Mouse (Mus musculus): ENCODE results near the gene Mrpl9. TPM values are rescaled to one million over a fixed set of nuclear protein-coding genes. Genes with fewer than 3 reads are reported as not detected.

Mrpl9 gene
- total RNA-seq (2021), result 10 to 100 TPM; 42.3 to 54.0 TPM
- long read RNA-seq, experiment 1, transcript Mrpl9-201 (7 exons, 1,612 nt), result major isoform, 63 of 81 reads
- long read RNA-seq, experiment 1, partial matches to known transcripts, result 8 of 81 reads
- long read RNA-seq, experiment 1, other reads (novel, unspliced or antisense), result 10 of 81 reads
- long read RNA-seq, experiment 2, transcript Mrpl9-201 (7 exons, 1,612 nt), result major isoform, 66 of 74 reads
- long read RNA-seq, experiment 2, partial matches to known transcripts, result 2 of 74 reads
- long read RNA-seq, experiment 2, other reads (novel, unspliced or antisense), result 6 of 74 reads

DNA sequence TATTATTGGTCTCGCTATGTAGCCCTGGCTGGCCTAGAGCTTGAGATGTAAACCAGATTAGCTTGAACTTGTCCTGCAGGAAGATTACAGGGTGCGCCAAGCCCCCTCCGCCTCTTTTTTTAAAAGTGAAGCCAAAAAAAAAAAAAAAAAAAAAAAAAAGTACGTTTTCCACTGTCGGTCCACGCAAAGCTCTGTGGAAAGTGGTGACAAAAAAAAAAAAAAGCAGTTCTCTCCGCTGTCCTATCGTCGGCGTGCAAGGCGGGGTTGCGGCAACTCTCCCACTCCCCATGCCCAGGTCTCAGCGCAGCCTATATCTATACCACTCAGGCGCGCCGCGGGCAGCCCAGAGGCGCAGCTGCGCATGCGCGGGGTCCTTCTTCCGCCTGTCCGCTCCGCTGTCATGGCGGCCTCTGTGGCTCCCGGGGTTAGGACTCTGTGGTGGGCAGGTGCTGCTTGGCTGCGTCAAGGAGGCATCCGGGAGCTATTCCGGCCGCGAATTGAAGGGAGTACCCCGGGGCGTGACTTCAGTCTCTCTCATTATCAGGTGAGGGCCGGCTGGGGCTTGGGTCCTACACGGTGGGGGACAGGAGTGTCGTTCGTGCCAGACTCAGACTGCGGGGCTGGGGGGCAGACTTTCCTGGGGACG is at the start of gene Mrpl9:
Mrpl9 (plus strand) TSS at position 368 of the 646 bp plus-strand sequence.
- peak; percentile 97 for DNase-seq

DNA sequence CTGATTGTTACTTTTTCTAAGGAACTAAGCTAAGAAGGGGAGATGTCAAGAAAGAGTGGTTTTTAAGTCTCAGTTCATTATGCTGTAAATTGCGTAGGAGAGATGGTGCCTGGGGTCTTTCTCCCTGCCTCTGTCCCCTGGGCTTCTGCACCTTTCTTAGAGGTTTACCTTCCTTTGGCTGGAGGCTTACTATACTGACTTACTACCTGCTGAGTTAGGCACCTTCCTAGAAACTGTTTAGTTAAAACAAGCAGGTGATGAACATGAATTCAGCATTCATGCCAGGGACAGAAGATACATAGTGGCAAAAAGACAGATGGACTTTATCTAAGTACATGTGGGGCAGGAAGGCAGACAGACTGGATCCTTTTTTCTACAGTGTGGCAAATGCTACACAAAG is 46.8 kb upstream of the Mrpl9 start:
- DNase-seq, result no peak

DNA sequence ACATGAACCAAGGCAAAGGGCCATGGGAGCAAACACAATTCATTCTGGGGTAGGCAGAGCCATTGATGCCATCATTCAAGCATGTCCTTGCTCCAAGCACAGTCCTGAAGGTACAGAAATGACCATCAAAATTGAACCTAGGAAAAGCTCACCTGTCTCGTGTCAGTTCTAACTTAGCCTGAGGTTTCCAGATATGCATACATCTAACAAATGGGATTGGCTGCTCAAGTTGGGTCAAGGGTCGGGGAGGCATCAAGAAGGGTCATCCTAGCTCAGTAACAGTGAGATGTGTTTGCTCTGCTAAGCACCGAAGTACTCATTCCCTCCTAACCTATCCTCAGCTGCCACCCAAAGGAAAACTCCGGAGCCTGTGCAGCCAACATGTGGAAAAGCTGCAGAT is 46.3 kb upstream of the Mrpl9 start:
- no peak for DNase-seq

DNA sequence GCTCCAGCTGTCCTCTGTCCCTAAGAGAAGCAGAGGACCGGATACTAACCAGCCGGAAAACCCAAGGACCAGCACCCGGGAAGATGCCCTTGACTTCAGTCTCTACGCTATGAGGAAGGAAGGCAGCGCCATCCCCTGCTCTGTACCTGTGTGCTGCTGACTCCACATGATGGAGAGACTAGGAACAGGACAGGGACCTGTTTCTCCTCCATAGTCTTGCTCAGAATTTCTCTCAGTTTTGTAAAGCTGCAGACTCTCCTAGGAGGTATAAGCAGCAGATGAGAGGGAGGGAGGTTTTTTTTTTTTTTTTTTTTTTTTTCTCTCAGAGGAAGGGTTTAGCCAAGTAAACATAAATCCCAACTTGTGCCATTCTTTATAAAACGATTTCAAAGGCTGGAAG is 44.9 kb upstream of the Mrpl9 start, which contains the start of gene Lingo4:
Lingo4 (plus strand) TSS at position 301 of the 400 bp plus-strand sequence.
- DNase-seq, result no peak

DNA sequence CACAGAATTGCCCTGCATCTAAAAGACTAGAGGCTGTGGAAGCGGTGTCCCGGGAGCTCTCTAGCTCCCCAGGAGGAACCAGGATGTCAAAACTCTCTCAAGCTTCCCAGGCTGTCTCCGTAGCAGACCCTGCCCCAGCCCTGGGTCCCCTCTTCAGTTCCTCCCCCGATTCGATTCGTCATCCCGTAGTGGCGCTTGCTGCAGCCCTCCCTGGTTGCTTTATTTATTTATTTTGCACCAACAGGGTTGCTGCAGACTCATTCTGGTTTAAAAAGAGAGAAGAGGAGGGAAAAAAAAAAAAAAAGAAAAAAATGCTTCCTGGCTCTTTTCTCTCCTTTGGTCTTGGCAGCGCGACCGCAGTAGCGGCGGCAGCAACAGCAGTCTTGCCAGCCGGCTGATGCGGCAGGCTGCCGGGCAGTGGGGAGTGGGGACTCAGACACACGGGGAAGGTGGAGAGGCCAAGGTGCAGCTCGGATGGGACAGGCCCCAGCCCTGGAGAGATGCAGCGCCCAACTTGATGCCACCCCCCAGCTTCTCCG is 44.1 kb upstream of the Mrpl9 start:
- DNase-seq, result no peak

DNA sequence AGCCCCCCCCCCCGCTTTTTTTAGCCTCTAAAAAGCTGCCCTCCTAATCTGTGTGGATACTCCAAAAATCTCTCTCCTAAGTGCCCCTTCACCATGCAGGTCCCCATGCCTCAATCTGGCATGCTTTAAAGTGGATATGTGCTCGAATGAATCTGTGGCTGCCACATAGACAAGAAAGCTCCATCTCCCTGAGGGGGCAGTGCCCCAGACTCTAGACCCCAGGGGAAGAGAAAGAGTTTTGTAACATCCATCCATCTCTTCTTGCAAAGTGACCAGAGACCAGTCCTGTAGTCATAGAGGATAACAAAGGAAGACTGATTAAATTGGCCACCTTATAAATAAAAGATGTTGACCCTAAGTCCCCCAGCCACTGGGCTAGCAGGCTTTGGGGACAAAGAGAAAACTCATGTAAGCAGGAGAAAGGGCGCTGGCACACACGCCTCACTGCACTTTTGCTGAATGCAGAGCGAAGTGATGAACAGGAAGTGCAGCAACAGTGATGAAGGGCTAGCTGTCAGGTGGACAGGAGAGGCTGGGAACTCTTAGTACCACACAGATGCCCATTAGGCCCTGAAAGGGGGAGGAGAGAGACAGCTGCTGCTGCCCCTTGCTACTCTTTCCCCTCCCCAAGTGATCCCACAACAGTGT is 43.3 kb upstream of the Mrpl9 start:
- DNase-seq, result no peak

DNA sequence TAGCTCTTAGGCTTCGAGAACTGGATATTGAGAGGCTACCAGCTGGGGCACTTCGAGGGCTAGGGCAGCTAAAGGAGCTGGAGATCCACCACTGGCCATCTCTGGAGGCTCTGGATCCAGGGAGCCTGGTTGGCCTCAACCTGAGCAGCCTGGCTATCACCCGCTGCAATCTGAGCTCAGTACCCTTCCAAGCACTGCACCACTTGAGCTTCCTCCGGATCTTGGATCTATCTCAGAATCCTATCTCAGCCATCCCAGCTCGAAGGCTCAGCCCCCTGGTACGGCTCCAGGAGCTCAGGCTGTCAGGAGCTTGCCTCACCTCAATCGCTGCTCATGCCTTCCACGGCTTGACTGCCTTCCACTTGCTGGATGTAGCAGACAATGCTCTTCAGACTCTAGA is 40.7 kb upstream of the Mrpl9 start:
- DNase-seq, result no peak

DNA sequence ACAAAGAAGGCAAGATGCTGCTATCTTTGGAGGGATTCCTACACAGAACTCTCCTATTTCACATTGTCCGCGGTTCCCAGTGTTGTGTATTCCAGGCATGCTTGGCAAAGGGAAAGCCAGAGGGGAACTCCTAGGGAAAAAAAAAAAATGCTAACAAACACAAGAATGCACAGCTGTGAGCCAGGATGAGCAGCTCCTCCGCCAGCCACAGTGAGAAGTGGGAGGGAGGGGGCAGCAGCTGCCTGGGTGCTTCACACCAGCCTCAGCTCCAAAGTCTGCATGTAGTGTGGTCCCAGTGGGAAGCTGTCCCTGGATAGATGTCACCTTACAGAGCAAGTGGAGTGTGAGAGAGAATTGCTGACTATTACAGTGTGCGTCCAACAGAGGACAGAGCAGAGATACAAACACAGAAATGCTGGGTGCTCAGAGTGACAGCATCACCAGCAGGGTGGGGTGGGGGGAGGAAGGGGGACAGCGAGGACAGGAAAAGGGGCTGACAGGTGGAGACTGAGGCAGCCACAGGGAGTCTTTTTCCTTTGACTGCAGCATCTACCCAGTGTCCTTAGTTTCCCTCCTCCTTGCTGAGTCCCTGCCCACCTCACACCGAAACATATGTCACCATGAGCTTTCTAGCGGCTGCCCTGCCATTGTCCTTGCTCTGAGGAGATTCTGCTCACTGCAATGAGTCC is 38.6 kb upstream of the Mrpl9 start:
- DNase-seq, result no peak

DNA sequence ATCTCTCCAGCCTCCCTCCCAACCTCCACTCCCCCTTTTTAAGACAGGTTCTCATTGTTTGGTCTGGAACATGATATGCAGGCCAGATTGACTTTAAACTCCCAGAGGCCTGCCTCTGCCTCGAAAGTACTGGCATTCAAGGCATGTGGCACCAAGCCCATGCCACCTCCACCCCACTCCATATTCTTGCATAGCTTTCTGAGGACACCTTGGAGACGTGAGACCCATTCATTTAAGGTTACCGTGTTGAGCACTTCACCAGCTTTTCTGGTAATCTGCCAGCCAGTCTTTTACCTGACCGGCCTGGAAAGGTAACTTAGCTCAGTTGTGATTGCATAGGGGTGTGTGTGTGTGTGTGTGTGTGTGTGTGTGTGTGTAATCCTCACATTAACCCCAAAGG is 37.6 kb upstream of the Mrpl9 start:
- DNase-seq, result no peak

DNA sequence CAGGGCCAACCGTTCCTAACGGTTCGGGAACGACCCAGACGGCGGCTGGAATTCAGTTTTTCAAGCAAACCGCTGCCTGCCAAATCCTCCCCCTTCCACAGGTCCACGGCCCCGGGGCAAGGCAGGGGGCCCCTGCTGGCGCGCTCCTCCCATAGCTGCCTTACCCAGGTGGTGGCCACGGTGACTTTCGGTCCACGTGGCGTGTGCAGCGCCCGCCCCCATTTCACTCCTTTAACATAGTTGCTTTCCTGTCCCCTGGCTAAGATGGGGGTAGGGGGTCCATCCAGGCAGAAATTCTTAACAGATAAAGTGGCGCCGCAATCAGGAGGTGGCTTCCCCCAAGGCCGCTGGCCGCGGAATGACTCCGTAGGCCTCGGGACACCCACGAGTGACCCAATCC is 30.6 kb upstream of the Mrpl9 start:
- peak; percentile 17 for DNase-seq

DNA sequence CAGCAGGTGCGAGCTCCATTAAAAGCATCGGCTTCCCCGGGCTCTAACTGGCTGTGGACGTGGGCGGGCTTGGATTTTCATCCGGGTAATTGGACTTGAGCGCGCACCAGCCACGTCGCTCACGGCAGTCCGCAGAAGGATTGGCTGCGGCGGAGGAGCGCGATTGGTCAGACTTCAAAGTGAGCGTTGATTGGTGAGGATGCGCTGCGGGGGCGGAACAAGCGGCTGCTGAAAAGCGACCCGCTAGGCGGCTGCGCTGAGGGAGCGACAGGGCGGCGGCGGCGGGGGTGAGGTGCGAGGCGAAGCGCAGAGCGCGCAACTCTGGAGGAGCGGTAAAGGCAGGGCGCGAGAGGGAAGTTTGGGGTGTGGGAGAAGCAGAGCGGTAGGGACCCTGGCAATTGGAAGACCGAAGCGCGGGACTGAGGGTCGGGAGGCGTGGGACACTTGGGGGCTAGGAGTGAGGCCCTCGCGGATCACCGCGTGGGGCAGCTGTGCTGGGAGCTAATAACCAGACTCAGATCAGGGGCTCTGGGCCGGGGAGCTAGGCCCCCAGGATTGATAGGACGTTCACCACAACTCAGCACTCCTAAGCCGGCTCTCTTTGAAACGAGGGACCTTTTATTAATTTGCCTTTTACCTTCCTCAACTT is 30.0 kb upstream of the Mrpl9 start, which contains the start of gene Tdrkh:
Tdrkh (plus strand) TSS at position 243 of the 649 bp plus-strand sequence.
- DNase-seq, result peak; percentile 92

DNA sequence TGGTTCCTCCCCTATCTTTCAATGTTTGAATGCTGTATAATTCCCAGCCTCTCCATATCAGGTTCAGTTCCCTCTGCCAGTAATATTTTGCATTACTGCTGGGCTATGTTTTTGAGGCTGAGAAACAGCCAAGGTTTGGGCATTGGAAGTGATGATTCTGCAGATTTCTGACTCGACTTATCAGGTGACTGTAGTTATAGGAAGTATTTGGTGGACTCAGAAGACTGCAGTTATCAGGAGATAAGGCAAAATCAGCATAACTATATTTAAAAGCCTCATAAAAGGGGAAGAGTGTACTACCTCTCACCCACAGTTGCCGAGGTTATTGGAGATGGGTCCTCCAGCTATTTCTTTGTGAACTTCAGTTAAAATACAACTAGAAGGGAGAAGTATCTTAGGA is 12.1 kb upstream of the Mrpl9 start:
- DNase-seq, result no peak

DNA sequence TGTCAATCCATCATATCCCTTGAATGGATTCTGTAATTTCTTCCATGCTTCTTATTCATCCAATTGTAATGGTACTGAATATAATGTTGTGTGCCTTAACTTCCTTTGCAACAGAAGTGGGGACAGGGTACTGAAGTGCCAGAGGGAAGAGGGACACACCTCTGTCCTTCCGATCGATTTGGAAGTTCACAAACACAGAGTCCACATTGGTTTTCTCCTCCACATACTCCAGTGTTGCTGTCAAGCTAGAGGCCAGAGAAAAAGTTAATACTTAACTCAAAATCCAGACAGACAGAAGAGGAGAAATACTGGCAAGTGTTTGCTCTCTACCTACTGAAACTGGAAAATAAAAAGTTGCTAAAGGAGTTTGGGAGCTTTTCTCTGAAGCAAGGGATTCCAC is 8.8 kb upstream of the Mrpl9 start:
- DNase-seq, result no peak

DNA sequence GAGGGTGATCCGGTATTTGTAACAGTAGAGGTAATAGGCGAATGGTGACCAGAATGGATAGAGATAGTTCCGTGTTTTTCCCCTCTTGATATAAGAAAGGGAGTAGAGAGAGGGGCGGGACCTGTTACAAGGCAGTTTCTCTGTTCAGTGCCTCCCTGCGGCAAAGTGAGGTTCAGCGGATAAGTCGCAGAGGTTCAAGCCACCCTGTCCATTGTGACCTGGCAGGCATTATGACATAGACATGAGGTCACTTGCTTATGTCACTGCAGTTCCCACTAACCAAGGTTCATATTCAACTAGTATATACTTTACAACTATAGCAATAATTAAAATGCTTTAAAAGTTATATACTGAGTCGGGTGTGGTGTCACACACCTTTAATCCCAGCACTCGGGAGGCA is 6.7 kb upstream of the Mrpl9 start:
- no peak for DNase-seq

DNA sequence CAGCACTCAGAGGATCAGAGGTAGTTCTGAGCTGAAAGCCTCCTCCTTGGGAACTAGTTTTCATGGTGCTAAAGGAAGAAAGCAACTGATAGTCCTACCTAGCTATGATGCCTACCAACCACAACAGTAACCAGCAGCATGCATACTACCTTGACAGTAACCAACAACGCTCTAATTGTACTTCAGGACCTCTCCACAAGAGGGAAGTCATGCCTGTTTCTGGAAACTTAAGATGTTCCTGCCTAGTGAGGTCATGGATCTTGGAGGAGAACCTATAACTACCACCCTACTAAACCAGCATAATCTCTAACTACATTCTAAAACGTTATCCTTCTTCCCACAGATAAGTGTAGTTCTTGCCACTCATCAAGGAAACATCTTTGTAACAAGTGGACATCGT is 1.9 kb upstream of the Mrpl9 start:
- DNase-seq, result no peak

DNA sequence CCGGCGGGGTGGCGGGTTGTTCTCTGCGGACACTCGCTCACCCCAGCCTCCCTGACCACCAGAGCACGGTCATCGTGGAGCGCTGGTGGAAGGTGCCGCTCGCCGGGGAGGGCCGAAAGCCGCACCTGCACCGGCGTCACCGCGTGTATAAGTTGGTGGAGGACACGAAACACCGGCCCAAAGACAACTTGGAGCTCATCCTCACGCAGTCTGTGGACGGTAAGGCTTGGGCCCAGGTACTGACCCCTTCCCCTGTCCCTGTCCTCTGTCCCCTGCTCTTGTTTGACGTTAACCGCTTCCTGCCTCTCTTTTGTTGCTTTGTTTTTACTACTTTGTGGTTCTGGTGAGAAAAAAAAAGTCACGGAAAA is 463 bp downstream of the Mrpl9 start, which contains the start of gene Oaz3:
Oaz3 (minus strand) TSS at position 319 of the 368 bp plus-strand sequence.
- DNase-seq, result no peak

DNA sequence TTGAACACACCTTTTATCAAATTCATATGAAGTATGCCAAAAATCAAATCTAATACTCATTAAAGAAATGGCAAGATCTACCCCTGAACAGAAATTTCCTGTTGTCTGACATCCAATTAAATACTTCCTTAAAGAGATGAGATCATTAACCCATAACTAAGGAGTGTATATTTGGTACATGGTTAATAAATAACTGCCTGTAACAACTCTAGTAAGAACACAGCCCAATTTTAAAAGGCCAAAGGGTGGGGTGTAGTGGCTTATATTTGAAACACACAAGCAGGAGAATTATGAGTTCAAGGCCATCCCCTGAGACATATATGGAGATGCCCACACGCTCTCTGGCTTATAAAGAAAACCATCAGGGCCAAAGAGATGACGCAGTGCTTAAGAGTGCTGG is 6.3 kb downstream of the Mrpl9 start:
- no peak for DNase-seq

DNA sequence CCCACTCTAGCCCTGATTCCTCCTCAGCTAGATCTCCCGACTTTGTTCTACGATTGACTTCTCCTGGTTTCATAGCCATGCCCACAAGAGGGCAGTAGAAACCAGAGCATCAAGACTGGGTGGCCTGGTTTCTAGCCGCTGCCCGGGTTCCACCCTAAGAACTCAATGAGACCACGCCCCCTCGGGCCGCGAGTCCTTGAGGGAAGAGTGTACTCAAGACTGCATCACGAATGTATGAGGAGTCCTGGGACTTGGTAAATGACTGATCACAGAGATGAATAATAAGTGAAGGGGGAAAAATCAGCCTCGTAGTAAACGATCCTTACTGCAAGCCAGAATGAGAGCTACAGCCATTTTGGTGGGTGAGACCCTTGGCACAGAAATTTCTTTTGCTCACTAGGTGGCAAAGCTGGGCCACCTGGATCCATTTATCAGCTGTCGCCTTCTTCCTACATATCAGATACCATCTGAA is 13.4 kb downstream of the Mrpl9 start:
- DNase-seq, result peak; percentile 75

DNA sequence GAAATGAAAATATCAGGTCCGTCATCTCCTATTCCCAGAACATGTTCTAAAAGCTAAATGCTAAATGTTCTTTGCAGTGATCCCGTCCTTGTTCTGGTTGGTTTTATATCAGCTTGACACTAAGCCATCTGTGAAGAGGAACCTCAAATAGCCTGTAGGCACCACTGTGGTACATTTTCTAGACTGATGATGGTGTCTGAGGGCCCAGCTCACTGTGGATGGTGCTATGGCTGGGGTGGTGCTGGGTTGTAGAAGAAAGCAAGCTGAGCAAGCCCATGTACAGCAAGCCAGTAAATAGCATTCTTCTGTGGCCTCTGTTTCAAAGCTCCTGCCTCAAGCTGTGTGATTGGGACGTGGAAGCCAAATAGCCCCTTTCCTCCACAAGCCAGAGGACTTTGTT is 13.9 kb downstream of the Mrpl9 start:
- DNase-seq, result no peak

DNA sequence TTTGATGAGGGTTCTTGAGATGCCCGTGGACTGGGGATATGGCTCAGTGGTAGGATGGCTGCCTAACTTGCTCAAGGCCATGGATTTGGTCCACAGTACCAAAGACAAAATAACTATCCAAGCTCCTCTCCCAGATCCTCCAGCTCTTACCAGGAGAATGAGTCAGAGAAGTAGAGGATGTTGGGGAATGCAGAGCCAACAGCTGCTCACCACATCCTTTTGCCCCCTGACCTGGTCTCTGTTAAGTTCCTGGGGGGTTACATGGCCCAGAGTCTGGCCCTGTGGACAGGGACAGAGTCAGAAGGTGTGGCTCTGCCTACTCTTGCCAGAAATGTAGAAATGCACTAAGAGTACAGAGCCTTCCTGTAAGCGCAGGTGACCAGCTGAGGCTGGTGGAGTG is 16.7 kb downstream of the Mrpl9 start:
- DNase-seq, result no peak

DNA sequence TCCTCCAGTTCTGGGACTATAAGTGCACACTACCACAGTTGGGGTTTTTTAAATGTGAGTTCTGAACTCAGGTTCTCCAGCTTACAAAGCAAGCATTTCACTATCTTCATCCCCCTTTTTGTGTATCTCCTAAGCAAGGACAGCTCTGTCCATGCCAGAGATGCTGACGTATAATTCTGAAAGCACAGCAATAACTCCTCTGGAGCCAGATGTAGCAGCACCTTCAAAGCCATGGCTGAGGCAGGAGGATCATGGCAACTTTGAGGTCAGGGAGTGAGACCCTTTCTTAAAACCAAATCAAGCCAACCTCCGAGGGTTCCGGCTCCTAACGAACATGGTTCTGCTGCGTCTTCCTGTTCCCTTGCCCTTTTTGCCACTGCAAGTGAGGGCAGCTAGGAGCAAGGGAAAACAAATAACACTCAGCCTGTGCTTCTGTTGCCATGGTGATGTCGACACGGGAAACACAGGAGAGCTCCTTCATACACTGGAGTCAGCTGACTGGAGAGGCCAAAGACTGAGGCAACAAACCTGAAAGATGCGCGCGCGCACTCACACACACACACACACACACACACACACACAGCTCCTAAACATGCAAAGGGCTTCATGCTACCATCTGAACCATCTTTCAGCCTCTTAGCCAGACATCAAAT is 20.9 kb downstream of the Mrpl9 start:
- DNase-seq, result no peak

Measured in gastrocnemius, postnatal 10 days (tissue).